Mouse (Mus musculus) stomach, embryonic 16.5 days (tissue): ENCODE results near the gene Ankrd10. TPM values are rescaled to one million over a fixed set of nuclear protein-coding genes. Genes with fewer than 3 reads are reported as not detected.
A peak's percentile ranks its signal among the peaks of the same experiment; 100 is the strongest.

Experiments used
- ATAC-seq: fragments of 200-750 bp; cut with Nextera tagmentation; 2 replicates; pipeline ENCODE4 v1.8.0; 2017; ENCODE audit warnings: moderate number of reproducible peaks, moderate TSS enrichment; ENCODE audit not compliant: insufficient read depth, low FRiP score
- H3K27ac ChIP-seq: fragments of 300-500 bp; sonication (generic); 2 replicates; pipeline ENCODE4 v1.5.1; 2014; ENCODE audit warnings: low read length
- H3K27me3 ChIP-seq: fragments of 300-500 bp; sonication (generic); 2 replicates; pipeline ENCODE4 v1.6.1; 2014; ENCODE audit warnings: low read length, control low read depth, mixed read lengths; ENCODE audit not compliant: control insufficient read depth, insufficient read depth
- H3K36me3 ChIP-seq: fragments of 300-500 bp; sonication (generic); 2 replicates; pipeline ENCODE4 v1.6.1; 2014; ENCODE audit warnings: low read length; ENCODE audit not compliant: control insufficient read depth, insufficient read depth
- H3K4me1 ChIP-seq: fragments of 300-500 bp; sonication (generic); 2 replicates; pipeline ENCODE4 v1.6.1; 2014; ENCODE audit warnings: low read length, control low read depth, mixed read lengths; ENCODE audit not compliant: control insufficient read depth, insufficient read depth
- H3K4me2 ChIP-seq: fragments of 300-500 bp; sonication (generic); 2 replicates; pipeline ENCODE4 v1.6.1; 2014; ENCODE audit warnings: low read depth, low read length, mixed read lengths
- H3K4me3 ChIP-seq: fragments of 300-500 bp; sonication (generic); replicated peaks from 2 replicates; pipeline ENCODE4 v1.5.1; 2014; ENCODE audit warnings: mild to moderate bottlenecking, low read length
- H3K9ac ChIP-seq: fragments of 300-500 bp; sonication (generic); 2 replicates; pipeline ENCODE4 v1.6.1; 2014; ENCODE audit warnings: low read length
- H3K9me3 ChIP-seq: fragments of 300-500 bp; sonication (generic); replicated peaks from 2 replicates; pipeline ENCODE4 v1.6.1; 2016; ENCODE audit warnings: low read length, control low read depth; ENCODE audit not compliant: control insufficient read depth
- WGBS: fragments of 180-500 bp; shearing (Covaris S2); extraction: QIAGEN DNeasy Blood & Tissue Kit; methylation state at CpG from one replicate; pipeline ENCODE4 v1.1.7; 2014; 5-methylcytosine and 5-hydroxymethylcytosine counted together
- polyA plus RNA-seq: library from polyadenylated mRNA; unstranded; fragments of >200 nt; fragmentation: Nextera tagmentation; extraction: Ambion mirVana; gene quantifications from 2 replicates; pipeline ENCODE4 v1.2.1, GENCODE M21; 2015

The Ankrd10 gene
- polyA plus RNA-seq, 1 experiment from 2014 or later, result 83.0 TPM

DNA sequence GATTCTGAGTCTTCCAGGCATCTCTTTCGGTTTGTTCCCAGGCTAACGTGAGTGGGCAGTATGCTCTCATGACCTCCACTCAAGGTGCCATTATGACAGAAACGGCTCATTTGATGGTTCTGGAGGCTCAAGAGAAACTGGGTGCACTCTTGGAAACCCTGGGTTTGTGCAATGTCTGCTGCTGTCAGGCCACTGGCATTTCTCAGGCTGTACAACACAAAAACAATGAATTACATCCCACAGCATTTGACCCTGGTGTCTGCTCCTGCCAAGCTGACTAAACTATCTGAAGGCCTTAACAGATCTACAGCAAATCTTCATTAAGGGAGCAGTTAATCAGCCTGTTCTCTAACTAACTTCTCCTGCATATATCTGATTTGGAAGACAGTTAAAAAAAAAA, 16.5 kb downstream of the Ankrd10 start:
- Histone ChIP-seq H3K9me3 (no peaks in the 10 kb centered on the region), H3K4me1 (no peaks in the 10 kb centered on the region), H3K4me2 (no peak overlapping the region), H3K36me3 (peaks cover 17% of the 10 kb centered on the region), H3K27ac (no peak overlapping the region), H3K27me3 (no peaks in the 10 kb centered on the region), H3K4me3 (no peak overlapping the region), H3K9ac (no peak overlapping the region)
- 91% methylated on average over 3 of the region's 3 CpGs for WGBS
- ATAC-seq, result no peak

DNA sequence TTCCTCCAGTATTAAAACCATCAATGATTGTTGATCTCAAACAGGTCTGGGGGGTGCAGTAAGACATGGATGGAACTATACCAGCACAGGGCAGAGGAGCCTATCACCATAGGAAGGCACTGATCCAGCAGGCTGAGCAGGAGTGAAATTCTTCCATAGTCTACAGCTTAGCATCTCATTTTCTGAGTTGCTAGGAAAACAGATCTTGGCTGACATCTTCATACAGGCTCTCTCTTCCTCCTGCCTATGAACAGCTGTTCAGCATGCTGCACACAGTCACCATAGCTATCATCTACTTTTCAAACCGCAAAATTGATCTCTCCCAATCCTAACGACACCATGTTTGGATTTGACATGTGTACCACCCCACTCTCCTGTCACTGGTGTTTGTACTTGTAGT, 17.5 kb downstream of the Ankrd10 start:
- no peaks in the 10 kb centered on the region for H3K4me1 ChIP-seq
- no peaks in the 10 kb centered on the region for H3K27me3 ChIP-seq
- peaks cover 20% of the 10 kb centered on the region for H3K36me3 ChIP-seq
- H3K4me3 ChIP-seq, result no peak overlapping the region
- 73% methylated on average over 2 of the region's 2 CpGs for WGBS
- no peak for ATAC-seq
- no peak overlapping the region for H3K9ac ChIP-seq
- no peak overlapping the region for H3K27ac ChIP-seq
- H3K9me3 ChIP-seq, result no peaks in the 10 kb centered on the region
- no peak overlapping the region for H3K4me2 ChIP-seq

DNA sequence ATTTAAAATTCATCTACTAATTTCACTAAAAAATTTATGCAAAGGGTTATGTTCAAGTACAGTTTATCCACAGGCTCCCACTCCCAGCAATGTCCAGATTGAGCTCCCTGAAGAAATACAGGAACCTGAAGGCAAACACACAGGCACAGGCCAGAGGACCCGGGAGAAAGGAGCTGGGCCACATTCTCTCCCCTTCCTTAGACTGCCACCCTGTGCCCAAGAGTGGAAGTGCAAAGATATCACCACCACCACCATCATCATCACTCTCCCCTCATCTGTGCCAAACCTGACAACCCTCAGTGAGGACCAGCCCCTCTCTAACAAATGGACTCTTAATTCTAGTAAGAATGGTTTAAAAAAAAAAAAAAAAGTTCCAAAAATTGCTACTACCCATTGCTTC, 19.3 kb downstream of the Ankrd10 start:
- Histone ChIP-seq H3K9me3 (no peaks in the 10 kb centered on the region), H3K27ac (no peak overlapping the region), H3K27me3 (no peaks in the 10 kb centered on the region), H3K4me1 (no peaks in the 10 kb centered on the region), H3K9ac (no peak overlapping the region), H3K36me3 (peaks cover 34% of the 10 kb centered on the region), H3K4me3 (no peak overlapping the region), H3K4me2 (no peak overlapping the region)
- WGBS, result 0% methylated on average over 1 of the region's 1 CpGs
- ATAC-seq, result no peak

DNA sequence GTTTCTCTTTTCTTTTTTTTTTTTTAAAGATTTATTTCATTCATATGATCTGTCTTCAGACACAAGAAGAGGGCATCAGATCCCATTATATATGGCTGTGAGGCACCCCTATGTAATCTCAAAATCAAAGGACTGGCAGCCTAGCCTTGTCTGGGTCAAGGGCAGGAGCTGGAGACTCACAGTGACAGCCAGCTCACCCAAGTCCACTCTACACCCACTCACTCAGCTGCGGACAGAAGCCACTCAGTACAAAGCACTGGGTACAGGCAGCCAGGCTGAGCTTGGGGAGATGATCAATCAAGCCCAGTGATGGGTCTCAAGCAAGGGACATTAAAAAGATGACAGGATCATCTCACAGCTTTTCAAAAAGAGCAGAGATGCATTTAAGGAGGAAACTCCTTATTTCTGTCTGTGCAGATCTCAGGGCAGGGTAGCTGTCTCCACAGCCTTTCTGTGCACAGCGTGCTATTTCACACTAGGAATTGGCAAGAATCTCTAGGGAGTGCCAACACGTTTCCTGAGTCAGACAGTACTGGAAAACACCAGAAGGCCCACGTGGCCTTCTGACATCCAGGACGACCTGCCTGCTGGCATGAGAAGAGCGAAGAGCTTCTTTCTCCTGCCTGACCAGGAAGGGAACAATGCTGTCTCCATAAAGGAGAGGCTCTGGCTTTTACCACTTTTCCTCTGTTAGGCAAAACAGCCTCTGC, 21.3 kb downstream of the Ankrd10 start:
- no peak for ATAC-seq
- 84% methylated on average over 6 of the region's 6 CpGs for WGBS
- H3K4me2 ChIP-seq, result no peak overlapping the region
- no peak overlapping the region for H3K9ac ChIP-seq
- H3K4me3 ChIP-seq, result no peak overlapping the region
- no peaks in the 10 kb centered on the region for H3K27me3 ChIP-seq
- no peak overlapping the region for H3K27ac ChIP-seq
- no peaks in the 10 kb centered on the region for H3K4me1 ChIP-seq
- no peaks in the 10 kb centered on the region for H3K9me3 ChIP-seq
- peaks cover 39% of the 10 kb centered on the region for H3K36me3 ChIP-seq

DNA sequence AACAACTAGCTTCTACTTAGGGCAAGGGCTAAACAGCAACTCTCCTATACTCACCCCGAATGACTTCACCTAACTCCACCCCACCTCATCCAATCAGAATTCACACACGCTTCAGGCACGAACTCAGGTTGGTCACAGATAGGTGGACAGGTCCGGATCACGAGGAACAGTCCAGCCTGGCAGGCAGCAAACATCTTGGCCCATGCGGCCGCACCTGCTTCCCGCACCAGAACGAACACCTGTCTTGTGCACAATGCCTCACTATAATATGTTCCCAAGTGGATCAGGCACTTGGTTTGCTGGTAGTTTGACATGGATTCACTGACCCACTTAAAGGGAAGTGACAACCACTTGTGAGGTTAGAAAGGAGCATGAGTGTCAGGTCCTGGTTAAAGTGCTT, 26.7 kb downstream of the Ankrd10 start:
- Histone ChIP-seq H3K4me2 (no peak overlapping the region), H3K4me3 (no peak overlapping the region), H3K9me3 (no peaks in the 10 kb centered on the region), H3K4me1 (no peaks in the 10 kb centered on the region), H3K27ac (no peak overlapping the region), H3K36me3 (peaks cover 32% of the 10 kb centered on the region), H3K27me3 (no peaks in the 10 kb centered on the region), H3K9ac (no peak overlapping the region)
- 94% methylated on average over 9 of the region's 9 CpGs for WGBS
- no peak for ATAC-seq

DNA sequence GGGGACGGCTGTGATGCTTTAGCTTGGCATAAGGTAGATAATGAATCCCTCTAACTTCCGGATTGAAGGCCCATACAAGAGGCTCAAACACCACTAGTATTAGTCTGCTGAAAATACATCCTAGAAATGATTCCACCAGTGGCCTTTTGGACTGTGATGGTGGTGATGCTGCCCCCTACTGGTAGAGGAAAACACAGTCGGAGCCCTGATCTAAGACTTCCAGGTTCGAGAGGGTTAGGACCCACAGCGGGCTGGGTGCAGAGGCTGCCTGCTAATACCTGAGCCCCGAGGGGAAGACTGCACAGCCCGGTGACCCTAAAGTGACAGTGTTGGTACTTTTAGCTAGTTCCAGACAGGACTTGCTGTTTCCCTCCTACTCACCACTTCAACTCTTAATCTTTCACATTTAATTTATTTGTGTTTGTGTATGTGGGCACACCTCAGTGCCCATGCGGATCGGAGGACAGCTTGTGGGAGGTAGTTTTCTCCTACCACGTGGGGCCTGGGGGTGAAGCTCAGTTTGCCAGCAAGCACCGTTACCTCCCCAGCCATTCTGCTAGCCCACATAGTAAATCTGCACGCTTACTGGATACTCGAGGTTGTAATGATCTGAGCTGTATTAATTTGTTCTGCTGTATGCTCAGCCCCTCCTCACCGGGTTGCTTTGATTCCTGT, 33.4 kb downstream of the Ankrd10 start:
- H3K27me3 ChIP-seq, result no peaks in the 10 kb centered on the region
- WGBS, result 35% methylated on average over 14 of the region's 14 CpGs
- no peaks in the 10 kb centered on the region for H3K36me3 ChIP-seq
- ATAC-seq, result peak; percentile 58
- H3K9me3 ChIP-seq, result no peaks in the 10 kb centered on the region
- no peaks in the 10 kb centered on the region for H3K4me1 ChIP-seq
- no peak overlapping the region for H3K4me3 ChIP-seq
- no peak overlapping the region for H3K4me2 ChIP-seq
- no peak overlapping the region for H3K27ac ChIP-seq
- peak overlapping the region; percentile 4; the same call in 1 of the 2 replicates for H3K9ac ChIP-seq

DNA sequence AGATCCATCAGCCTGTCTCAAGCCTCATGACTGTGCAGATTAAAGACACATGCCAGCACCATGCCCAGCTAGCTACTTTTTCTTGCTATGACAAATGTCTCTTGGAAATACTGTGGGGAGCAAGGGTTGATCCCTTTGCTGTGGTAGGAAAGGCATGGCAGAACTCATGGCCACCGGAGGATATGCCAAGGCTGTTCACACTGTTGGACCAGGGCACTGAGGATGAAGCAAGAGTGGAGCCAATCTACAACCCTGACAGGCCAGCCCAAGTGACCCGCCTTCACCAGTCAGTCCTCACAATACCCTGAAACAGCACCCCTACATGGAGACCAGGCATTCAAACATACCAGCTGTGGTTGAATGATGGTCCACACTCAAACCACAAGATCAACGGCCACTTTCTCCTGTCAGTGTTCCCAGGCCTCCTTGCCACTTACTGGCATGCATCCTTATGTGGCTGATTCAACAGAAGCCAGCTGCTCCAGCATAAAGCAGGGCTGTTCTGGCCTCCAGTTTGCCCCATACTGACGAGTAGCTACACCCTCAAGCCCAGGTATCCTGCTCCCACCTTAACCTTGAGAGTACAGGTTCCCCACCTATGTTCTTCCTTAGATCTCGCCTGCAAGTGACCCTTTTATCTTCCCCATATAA, 35.1 kb downstream of the Ankrd10 start:
- no peaks in the 10 kb centered on the region for H3K27me3 ChIP-seq

DNA sequence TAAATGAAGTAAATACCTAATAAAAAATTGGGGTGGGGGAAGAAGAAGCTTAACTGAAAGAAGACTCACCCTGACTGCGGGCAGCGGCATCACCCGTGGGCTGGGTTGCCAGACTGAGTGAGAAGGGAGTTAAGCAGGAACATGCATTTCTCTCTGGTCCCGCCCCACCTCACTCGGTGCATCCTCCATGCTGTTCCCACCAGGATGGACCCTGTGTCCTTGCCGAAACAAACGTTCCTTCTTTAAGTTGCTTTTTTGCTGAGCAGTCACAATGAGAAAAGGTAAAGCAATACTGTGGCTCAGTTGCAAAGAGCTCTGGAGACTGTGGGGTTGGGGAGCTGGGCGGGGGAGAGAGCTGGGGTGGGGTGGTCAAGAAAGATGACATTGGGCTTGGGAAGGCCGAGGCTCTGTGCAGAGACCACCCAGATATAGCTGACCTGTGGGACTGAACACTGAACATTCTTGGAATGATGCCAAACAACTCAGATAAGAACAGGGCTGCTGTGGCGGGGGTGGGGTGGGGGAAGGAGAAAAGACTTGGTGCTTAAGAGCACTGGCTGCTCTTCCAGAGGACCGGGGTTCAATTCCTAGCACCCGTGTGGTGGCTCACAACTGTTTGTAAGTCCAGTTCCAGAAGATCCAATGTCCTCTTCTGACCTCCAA, 42.2 kb downstream of the Ankrd10 start:
- Histone ChIP-seq H3K4me3 (no peak overlapping the region), H3K4me2 (no peak overlapping the region), H3K9ac (no peak overlapping the region), H3K27me3 (no peaks in the 10 kb centered on the region), H3K4me1 (no peaks in the 10 kb centered on the region), H3K36me3 (no peaks in the 10 kb centered on the region), H3K9me3 (no peaks in the 10 kb centered on the region), H3K27ac (no peak overlapping the region)
- ATAC-seq, result 0 out of 2 replicates have a peak, but pooled peaks have one; percentile 33
- 59% methylated on average over 12 of the region's 12 CpGs for WGBS

More for the DNA sequence above, 35.1 kb downstream of the Ankrd10 start:
- Histone ChIP-seq H3K4me3 (no peak overlapping the region), H3K27ac (no peak overlapping the region), H3K9me3 (no peaks in the 10 kb centered on the region), H3K4me2 (no peak overlapping the region), H3K9ac (no peak overlapping the region), H3K36me3 (no peaks in the 10 kb centered on the region), H3K4me1 (no peaks in the 10 kb centered on the region)
- ATAC-seq, result no peak
- WGBS, result 76% methylated on average over 5 of the region's 5 CpGs

DNA sequence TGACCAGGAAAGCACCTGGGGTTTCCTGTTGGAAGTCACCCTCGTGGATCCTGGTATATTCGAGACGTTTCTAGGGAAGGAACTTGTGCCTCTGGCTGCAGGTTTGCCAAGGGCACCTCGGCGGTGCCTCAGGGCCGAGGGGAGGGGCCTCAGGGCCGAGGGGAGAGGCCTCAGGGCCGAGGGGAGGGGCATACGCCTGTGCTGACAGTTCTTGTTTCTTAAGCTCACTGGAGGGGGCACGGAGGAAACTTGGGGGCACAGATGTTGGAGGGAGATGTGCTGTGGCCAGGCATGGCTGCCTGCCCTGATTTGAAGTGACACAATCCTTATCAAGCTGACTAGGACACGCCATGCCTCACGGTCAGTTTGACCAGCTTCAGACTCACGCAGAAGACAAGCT, 43.3 kb downstream of the Ankrd10 start:
- no peaks in the 10 kb centered on the region for H3K27me3 ChIP-seq
- H3K36me3 ChIP-seq, result no peaks in the 10 kb centered on the region
- H3K9ac ChIP-seq, result no peak overlapping the region
- no peak overlapping the region for H3K4me3 ChIP-seq
- 0 out of 2 replicates have a peak, but pooled peaks have one; percentile 20 for ATAC-seq
- H3K27ac ChIP-seq, result no peak overlapping the region
- H3K4me1 ChIP-seq, result no peaks in the 10 kb centered on the region
- WGBS, result 33% methylated on average over 13 of the region's 13 CpGs
- H3K4me2 ChIP-seq, result no peak overlapping the region
- no peaks in the 10 kb centered on the region for H3K9me3 ChIP-seq
